Mouse (Mus musculus) heart, embryonic 10.5 days (tissue): ENCODE measurements around the gene Fam45a. TPM values are rescaled to one million over a fixed set of nuclear protein-coding genes. Genes with fewer than 3 reads are reported as not detected.

Source experiments
- DNase-seq: peaks from one replicate; pipeline ENCODE4 v3.0.0-alpha.2; 2017; ENCODE audit warnings: low spot score
- H3K27ac ChIP-seq: fragments of 300-500 bp; sonication (generic); 2 replicates; pipeline ENCODE4 v1.5.1; 2016; ENCODE audit warnings: mild to moderate bottlenecking
- H3K27me3 ChIP-seq: fragments of 300-500 bp; sonication (generic); 2 replicates; pipeline ENCODE4 v1.6.1; 2016; ENCODE audit warnings: mild to moderate bottlenecking; ENCODE audit not compliant: poor library complexity, insufficient read depth, severe bottlenecking
- H3K36me3 ChIP-seq: fragments of 300-500 bp; sonication (generic); 2 replicates; pipeline ENCODE4 v1.6.1; 2016; ENCODE audit warnings: mild to moderate bottlenecking, moderate library complexity
- H3K4me1 ChIP-seq: fragments of 300-500 bp; sonication (generic); 2 replicates; pipeline ENCODE4 v1.6.1; 2016; ENCODE audit warnings: mild to moderate bottlenecking
- H3K4me3 ChIP-seq: fragments of 300-500 bp; sonication (generic); 2 replicates; pipeline ENCODE4 v1.5.1; 2016; ENCODE audit warnings: mild to moderate bottlenecking, moderate library complexity
- H3K9me3 ChIP-seq: fragments of 300-500 bp; sonication (generic); 2 replicates; pipeline ENCODE4 v1.6.1; 2016; ENCODE audit warnings: mild to moderate bottlenecking, moderate library complexity
- WGBS: fragments of 180-500 bp; shearing (Covaris S2); methylation state at CpG from one replicate; pipeline ENCODE4 v1.1.7; 2016; 5-methylcytosine and 5-hydroxymethylcytosine counted together
- microRNA-seq: library from miRNA; unstranded; fragments of <30 nt; microRNA quantifications from one replicate; pipeline ENCODE4, GENCODE M21; 2017
- polyA plus RNA-seq: library from polyadenylated mRNA; unstranded; fragments of >200 nt; fragmentation: Nextera tagmentation; extraction: Ambion mirVana; gene quantifications from 2 replicates; pipeline ENCODE4 v1.2.1, GENCODE M21; 2016

The Fam45a gene
- polyA plus RNA-seq, 1 experiment from 2014 or later: 30.6 TPM

GRCm38 (mm10) chr19:60870489-60870888 lies 59.1 kb downstream of the Fam45a start:
- Histone ChIP-seq H3K27me3 (no peaks in the 10 kb centered on the region), H3K4me1 (peaks cover 17% of the 10 kb centered on the region), H3K9me3 (no peaks in the 10 kb centered on the region), H3K36me3 (peaks cover 51% of the 10 kb centered on the region), H3K4me3 (no peak overlapping the region), H3K27ac (no peak overlapping the region)
- no peak for DNase-seq
- WGBS: 91% methylated on average over 1 of the region's 1 CpGs

- Histone ChIP-seq H3K27ac (no peak overlapping the region), H3K36me3 (peaks cover 46% of the 10 kb centered on the region), H3K4me1 (peaks cover 17% of the 10 kb centered on the region), H3K27me3 (no peaks in the 10 kb centered on the region), H3K9me3 (no peaks in the 10 kb centered on the region), H3K4me3 (no peak overlapping the region)
- 90% methylated on average over 5 of the region's 5 CpGs for WGBS
- DNase-seq: no peak
These were observed 60.0 kb downstream of the Fam45a start for GRCm38 (mm10) chr19:60871366-60871765.

- 0 out of 2 replicates have a peak overlapping the region, but pooled peaks have one; percentile 1 for H3K27ac ChIP-seq
- no peak for DNase-seq
- no peaks in the 10 kb centered on the region for H3K9me3 ChIP-seq
- peaks cover 39% of the 10 kb centered on the region for H3K36me3 ChIP-seq
- H3K27me3 ChIP-seq: no peaks in the 10 kb centered on the region
- peaks cover 17% of the 10 kb centered on the region for H3K4me1 ChIP-seq
- H3K4me3 ChIP-seq: 0 out of 2 replicates have a peak overlapping the region, but pooled peaks have one; percentile 12
- 11% methylated on average over 1 of the region's 1 CpGs for WGBS
These were observed 60.9 kb downstream of the Fam45a start for GRCm38 (mm10) chr19:60872272-60872671.

GRCm38 (mm10) chr19:60873501-60873900 lies 62.1 kb downstream of the Fam45a start:
- Histone ChIP-seq H3K9me3 (no peaks in the 10 kb centered on the region), H3K36me3 (peaks cover 29% of the 10 kb centered on the region), H3K4me1 (peaks cover 17% of the 10 kb centered on the region), H3K27ac (peak overlapping the region; percentile 93), H3K4me3 (peak overlapping the region; percentile 78), H3K27me3 (no peaks in the 10 kb centered on the region)
- DNase-seq: no peak
- WGBS: 17% methylated on average over 4 of the region's 4 CpGs

GRCm38 (mm10) chr19:60874064-60874694 lies 62.8 kb downstream of the Fam45a start, which contains the start of gene Prdx3:
Prdx3 (minus strand) TSS chr19:60874556.
- Histone ChIP-seq H3K27ac (peak within 1 kb of the TSS; percentile 93), H3K4me3 (peak within 1 kb of the TSS; percentile 78), H3K27me3 (no peaks in the 10 kb centered on the region), H3K4me1 (peaks cover 17% of the 10 kb centered on the region), H3K36me3 (peaks cover 23% of the 10 kb centered on the region), H3K9me3 (no peaks in the 10 kb centered on the region)
- under 1% methylated on average over 28 of the region's 28 CpGs for WGBS
- peak; percentile 99 for DNase-seq

GRCm38 (mm10) chr19:60883129-60883528 lies 71.7 kb downstream of the Fam45a start:
- no peak overlapping the region for H3K4me3 ChIP-seq
- H3K4me1 ChIP-seq: no peaks in the 10 kb centered on the region
- H3K27me3 ChIP-seq: no peaks in the 10 kb centered on the region
- DNase-seq: no peak
- no peaks in the 10 kb centered on the region for H3K9me3 ChIP-seq
- 9% methylated on average over 3 of the region's 3 CpGs for WGBS
- H3K27ac ChIP-seq: no peak overlapping the region
- H3K36me3 ChIP-seq: no peaks in the 10 kb centered on the region

Small RNA genes within 50 kb of the gene (microRNA-seq; reads per million reads assigned to microRNA genes)
- gene mmu-mir-3084-1: not detected

Other genes with a start within 250 kb of the Fam45a start
- gene Cacul1, start 230.6 kb upstream of the Fam45a start, polyA plus RNA-seq: 20.8 and 26.3 TPM in 2 replicates
- 1.1 and 1.2 TPM in 2 replicates for gene Nanos1, start 55.6 kb upstream of the Fam45a start, polyA plus RNA-seq
- 135 and 153 TPM in 2 replicates for gene Eif3a, start 20.9 kb upstream of the Fam45a start, polyA plus RNA-seq
- gene Sfxn4, start 49.9 kb downstream of the Fam45a start, polyA plus RNA-seq: 7.9 and 10.1 TPM in 2 replicates
- gene Prdx3, start 63.0 kb downstream of the Fam45a start, polyA plus RNA-seq: 181 and 196 TPM in 2 replicates
- 4.2 and 4.3 TPM in 2 replicates for gene Grk5, start 78.2 kb downstream of the Fam45a start, polyA plus RNA-seq